Mouse (Mus musculus): Measurements from ENCODE around the gene Maff.

GRCm38 (mm10) chr15:79326971-79327961, 19.2 kb upstream of the Maff start:
- TF ChIP-seq POLR2A (IDR thresholded peaks at IDR 0.05; ENCODE audit: insufficient read depth, low read depth, low read length) (no peak), CTCF (IDR thresholded peaks at IDR 0.05; ENCODE audit: insufficient read depth, low read depth, low read length) (no peak)

Data from olfactory bulb, adult 2 months (tissue).